Mouse (Mus musculus): ENCODE measurements around the gene Ap5m1. TPM values are rescaled to one million over a fixed set of nuclear protein-coding genes. Genes with fewer than 3 reads are reported as not detected.

The Ap5m1 gene
- total RNA-seq (2014; rRNA removed) (18.9 and 20.5 TPM in 2 replicates), polyA plus RNA-seq (2015; fragmentation: Nextera tagmentation; extraction: Ambion mirVana) (15.8 and 17.2 TPM in 2 replicates)

- Histone ChIP-seq H3K4me3 (ENCODE audit: low read length) (peak within 1 kb of the TSS; percentile 95), H3K9me3 (ENCODE audit: low read length) (no peaks in the 10 kb centered on the region), H3K27ac (peak within 1 kb of the TSS; percentile 99), H3K36me3 (ENCODE audit: insufficient read depth, low read length) (no peaks in the 10 kb centered on the region), H3K27me3 (ENCODE audit: insufficient read depth, low read length) (no peaks in the 10 kb centered on the region), H3K4me2 (ENCODE audit: low read depth, low read length) (peak within 1 kb of the TSS; percentile 77), H3K4me1 (ENCODE audit: insufficient read depth, low read length) (peaks cover 16% of the 10 kb centered on the region), H3K9ac (replicated peaks; ENCODE audit: low read length) (peak within 1 kb of the TSS; percentile 94)
- no peak for TF ChIP-seq CTCF (IDR thresholded peaks at IDR 0.05; ENCODE audit: low read depth)
- peak; percentile 50 for ATAC-seq
- DNase-seq (ENCODE audit: low spot score) = peak; percentile 46
- under 1% methylated on average over 54 of the region's 62 CpGs for WGBS
Observed at GRCm38 (mm10) chr14:49065529-49066273, at the start of gene Ap5m1. Ap5m1 (plus strand) TSS chr14:49066097.

GRCm38 (mm10) chr14:49019765-49020164, 46.1 kb upstream of the Ap5m1 start:
- TF ChIP-seq CTCF (IDR thresholded peaks at IDR 0.05; ENCODE audit: low read depth) = no peak
- H3K27me3 ChIP-seq (ENCODE audit: insufficient read depth, low read length) = no peaks in the 10 kb centered on the region
- no peak overlapping the region for H3K27ac ChIP-seq
- DNase-seq (ENCODE audit: low spot score) (no peak), ATAC-seq (no peak)
- H3K4me1 ChIP-seq (ENCODE audit: insufficient read depth, low read length) = no peaks in the 10 kb centered on the region
- H3K36me3 ChIP-seq (ENCODE audit: insufficient read depth, low read length) = no peaks in the 10 kb centered on the region; the same call in 1 of the 2 replicates
- no peak overlapping the region for H3K4me2 ChIP-seq (ENCODE audit: low read depth, low read length)
- no peaks in the 10 kb centered on the region for H3K9me3 ChIP-seq (ENCODE audit: low read length)
- H3K9ac ChIP-seq (replicated peaks; ENCODE audit: low read length) = no peak overlapping the region
- WGBS = 89% methylated on average over 5 of the region's 5 CpGs
- no peak overlapping the region for H3K4me3 ChIP-seq (ENCODE audit: low read length)

- no peak for DNase-seq (ENCODE audit: low spot score)
- no peak for ATAC-seq
- no peak for TF ChIP-seq CTCF (IDR thresholded peaks at IDR 0.05; ENCODE audit: low read depth)
- Histone ChIP-seq H3K27ac (no peak overlapping the region), H3K4me2 (ENCODE audit: low read depth, low read length) (no peak overlapping the region), H3K4me1 (ENCODE audit: insufficient read depth, low read length) (no peaks in the 10 kb centered on the region), H3K9ac (replicated peaks; ENCODE audit: low read length) (no peak overlapping the region), H3K36me3 (ENCODE audit: insufficient read depth, low read length) (no peaks in the 10 kb centered on the region), H3K27me3 (ENCODE audit: insufficient read depth, low read length) (no peaks in the 10 kb centered on the region), H3K9me3 (ENCODE audit: low read length) (no peaks in the 10 kb centered on the region), H3K4me3 (ENCODE audit: low read length) (no peak overlapping the region)
- WGBS = 88% methylated on average over 6 of the region's 6 CpGs
Observed at GRCm38 (mm10) chr14:49027040-49027778, 38.7 kb upstream of the Ap5m1 start.

- peak; percentile 47 for TF ChIP-seq CTCF (IDR thresholded peaks at IDR 0.05; ENCODE audit: low read depth)
- Histone ChIP-seq H3K27ac (no peak overlapping the region), H3K4me3 (ENCODE audit: low read length) (no peak overlapping the region), H3K36me3 (ENCODE audit: insufficient read depth, low read length) (no peaks in the 10 kb centered on the region), H3K9me3 (ENCODE audit: low read length) (no peaks in the 10 kb centered on the region), H3K4me1 (ENCODE audit: insufficient read depth, low read length) (no peaks in the 10 kb centered on the region), H3K27me3 (ENCODE audit: insufficient read depth, low read length) (no peaks in the 10 kb centered on the region), H3K9ac (replicated peaks; ENCODE audit: low read length) (no peak overlapping the region), H3K4me2 (ENCODE audit: low read depth, low read length) (no peak overlapping the region)
- 54% methylated on average over 3 of the region's 3 CpGs for WGBS
- DNase-seq (ENCODE audit: low spot score) = peak; percentile 61
- ATAC-seq = no peak
Observed at GRCm38 (mm10) chr14:49027779-49028368, 38.0 kb upstream of the Ap5m1 start.

GRCm38 (mm10) chr14:49028991-49029390, 36.9 kb upstream of the Ap5m1 start:
- Histone ChIP-seq H3K9me3 (ENCODE audit: low read length) (no peaks in the 10 kb centered on the region), H3K4me1 (ENCODE audit: insufficient read depth, low read length) (no peaks in the 10 kb centered on the region), H3K9ac (replicated peaks; ENCODE audit: low read length) (no peak overlapping the region), H3K36me3 (ENCODE audit: insufficient read depth, low read length) (0 out of 2 replicates have a peak, but pooled peaks cover under 1% of the 10 kb centered on the region), H3K4me2 (ENCODE audit: low read depth, low read length) (no peak overlapping the region), H3K27ac (no peak overlapping the region), H3K4me3 (ENCODE audit: low read length) (no peak overlapping the region), H3K27me3 (ENCODE audit: insufficient read depth, low read length) (no peaks in the 10 kb centered on the region)
- WGBS = 93% methylated on average over 5 of the region's 5 CpGs
- DNase-seq (ENCODE audit: low spot score) = no peak
- ATAC-seq = no peak
- TF ChIP-seq CTCF (IDR thresholded peaks at IDR 0.05; ENCODE audit: low read depth) = no peak

- H3K36me3 ChIP-seq (ENCODE audit: insufficient read depth, low read length) = no peaks in the 10 kb centered on the region; the same call in 1 of the 2 replicates
- DNase-seq (ENCODE audit: low spot score) (no peak), ATAC-seq (no peak)
- WGBS = 96% methylated on average over 4 of the region's 4 CpGs
- H3K27me3 ChIP-seq (ENCODE audit: insufficient read depth, low read length) = no peaks in the 10 kb centered on the region
- H3K4me2 ChIP-seq (ENCODE audit: low read depth, low read length) = no peak overlapping the region
- H3K27ac ChIP-seq = no peak overlapping the region
- no peak overlapping the region for H3K9ac ChIP-seq (replicated peaks; ENCODE audit: low read length)
- H3K9me3 ChIP-seq (ENCODE audit: low read length) = no peaks in the 10 kb centered on the region
- no peaks in the 10 kb centered on the region for H3K4me1 ChIP-seq (ENCODE audit: insufficient read depth, low read length)
- H3K4me3 ChIP-seq (ENCODE audit: low read length) = no peak overlapping the region
- no peak for TF ChIP-seq CTCF (IDR thresholded peaks at IDR 0.05; ENCODE audit: low read depth)
Observed at GRCm38 (mm10) chr14:49045610-49046009, 20.3 kb upstream of the Ap5m1 start.
